Mouse (Mus musculus) 3T3-L1 (cell line): ENCODE measurements at regions not wholly inside any gene's neighbourhood (a gene's known extent, or its start where the extent isn't known, plus 50 kb on each side); places are given as distances from the start of the nearest gene placed in this dataset.

Experiments
- DNase-seq: peaks from one replicate; pipeline ENCODE4 v3.0.0-alpha.2; 2015; ENCODE audit warnings: low read depth, low spot score

DNA sequence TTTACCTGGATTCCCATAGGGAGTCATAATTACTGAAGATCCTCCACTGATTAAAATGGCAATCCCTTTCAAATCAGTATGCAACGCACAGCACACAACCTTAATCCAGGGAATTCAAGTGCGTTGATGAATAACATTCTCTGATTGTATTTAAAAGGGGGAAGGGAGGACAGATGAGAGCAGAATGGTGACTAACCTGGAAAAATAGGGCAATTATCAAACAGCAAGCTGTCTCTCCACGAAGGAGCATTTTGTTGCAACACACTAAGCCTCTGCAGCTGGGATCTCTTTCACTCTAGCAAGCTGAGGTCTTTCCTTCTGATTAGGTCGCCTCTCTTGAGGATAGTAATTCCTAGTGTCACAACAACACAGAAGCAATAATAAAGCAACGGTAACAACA is 501.5 kb downstream of the Tusc1 start:
- no peak for DNase-seq

DNA sequence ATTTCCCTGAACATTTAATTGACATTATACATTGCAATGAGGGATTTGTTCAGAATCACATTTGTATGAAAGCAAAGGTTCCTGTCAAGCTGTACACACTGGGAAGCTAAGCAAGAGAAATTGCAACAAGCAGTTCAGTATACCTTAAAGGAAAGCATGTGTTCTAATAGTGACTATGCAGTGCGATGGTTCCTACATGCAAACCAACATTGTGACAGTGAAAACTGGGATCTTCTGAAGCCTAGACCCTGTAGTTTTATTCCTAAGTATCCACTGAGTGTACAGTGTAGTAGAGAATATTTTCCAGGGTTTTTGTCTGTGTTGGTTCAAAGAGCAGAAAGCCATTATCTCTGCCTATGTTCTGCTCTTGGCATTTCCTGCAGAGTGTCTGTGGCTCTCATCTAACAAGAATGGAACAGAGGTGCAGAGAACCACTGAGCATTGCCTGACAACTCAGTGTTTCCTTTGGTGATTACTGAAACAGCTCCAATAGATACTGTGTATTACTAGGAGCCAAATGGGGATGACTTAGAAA is 504.1 kb downstream of the Tusc1 start:
- no peak for DNase-seq

DNA sequence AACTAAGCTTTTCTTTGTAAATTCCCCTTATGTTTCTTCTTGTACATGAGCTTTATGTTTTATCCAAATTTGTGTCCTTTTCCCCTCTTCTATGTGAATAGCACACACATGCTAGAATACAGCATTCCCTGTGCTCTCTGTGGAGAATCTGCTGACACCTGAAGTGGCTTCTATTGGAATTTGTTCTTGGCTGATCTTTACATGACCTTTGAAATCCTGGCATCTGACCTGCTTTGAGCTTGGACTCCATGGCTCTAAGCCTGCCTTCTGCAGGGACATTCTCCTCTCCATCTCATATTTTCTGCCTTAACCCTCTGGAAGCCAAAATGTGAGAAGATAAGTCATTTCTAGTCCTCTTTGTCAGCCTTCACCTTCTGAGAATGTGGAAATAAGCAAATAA is 507.5 kb downstream of the Tusc1 start:
- no peak for DNase-seq

DNA sequence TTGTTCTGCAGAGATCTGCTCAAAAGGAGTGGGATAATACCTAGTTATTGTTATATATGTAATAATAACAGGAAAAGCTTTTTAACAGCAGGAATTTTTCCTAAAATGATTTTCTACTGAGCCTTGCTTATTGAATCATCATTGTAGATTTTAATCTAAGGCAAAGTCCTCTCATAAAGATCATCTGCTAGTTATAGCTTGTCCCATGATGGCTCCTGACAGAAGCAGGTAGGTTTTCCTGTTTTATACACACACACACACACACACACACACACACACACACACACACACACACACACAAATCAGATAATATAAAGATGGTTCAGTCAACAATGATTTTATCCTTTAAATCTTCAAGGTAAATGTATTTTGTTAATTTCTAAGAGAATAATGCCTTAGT is 507.9 kb downstream of the Tusc1 start:
- DNase-seq = no peak

DNA sequence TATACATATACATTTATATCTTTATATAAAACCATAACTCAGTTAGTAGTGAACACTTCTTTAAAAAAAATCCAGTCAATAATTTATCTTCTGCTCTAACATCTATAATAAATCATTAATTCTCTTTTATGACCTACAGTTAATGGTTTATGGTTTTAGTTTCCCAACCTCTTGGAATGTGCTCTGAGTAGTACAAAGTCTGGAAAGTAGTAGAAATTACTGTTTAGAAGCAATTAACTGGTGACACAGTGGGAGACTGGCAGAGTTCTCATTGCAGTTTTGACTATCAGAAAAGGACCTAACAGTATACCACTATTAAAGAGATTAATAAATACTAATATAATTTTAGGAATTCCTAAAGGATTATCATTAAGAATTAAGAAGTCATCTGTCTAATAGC is 508.3 kb downstream of the Tusc1 start:
- no peak for DNase-seq

DNA sequence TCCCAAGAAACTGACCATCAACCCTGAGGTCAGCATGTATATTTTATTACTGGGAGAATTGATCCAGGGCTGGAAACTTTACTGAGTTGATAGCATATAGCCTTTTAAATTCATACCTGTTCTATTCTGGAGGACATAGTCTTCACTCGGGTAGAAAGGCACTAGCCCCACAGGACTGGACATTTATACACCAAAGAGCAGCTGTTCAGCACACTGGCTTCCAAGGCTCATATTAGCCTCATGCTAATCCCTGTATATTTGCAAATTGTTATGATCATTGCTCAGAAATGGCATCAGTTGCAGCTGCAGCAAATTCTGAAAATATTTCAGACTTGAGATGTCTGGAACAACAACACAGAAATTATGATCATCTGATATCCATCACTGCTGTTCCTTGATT is 547.2 kb downstream of the Tusc1 start:
- no peak for DNase-seq

DNA sequence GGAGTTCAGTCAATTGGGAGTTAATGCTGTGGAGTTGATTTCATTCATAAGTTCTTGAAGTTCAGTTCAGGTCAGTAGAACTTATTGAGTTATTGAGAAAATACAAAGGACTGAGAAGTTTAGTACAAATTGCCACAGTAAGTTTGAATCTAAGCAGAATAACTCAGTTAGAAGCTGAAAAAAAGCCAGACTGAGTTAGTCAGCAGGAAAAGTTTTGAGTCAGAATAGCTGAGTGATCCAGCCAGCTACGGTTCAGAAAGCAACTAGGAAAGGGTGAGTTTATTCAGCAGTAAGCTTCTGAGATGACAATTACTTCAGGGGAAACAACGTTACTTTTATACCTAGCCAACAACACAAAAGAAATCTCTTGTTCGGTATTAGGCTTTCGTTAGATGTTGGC is 557.2 kb downstream of the Tusc1 start:
- DNase-seq = peak; percentile 63

DNA sequence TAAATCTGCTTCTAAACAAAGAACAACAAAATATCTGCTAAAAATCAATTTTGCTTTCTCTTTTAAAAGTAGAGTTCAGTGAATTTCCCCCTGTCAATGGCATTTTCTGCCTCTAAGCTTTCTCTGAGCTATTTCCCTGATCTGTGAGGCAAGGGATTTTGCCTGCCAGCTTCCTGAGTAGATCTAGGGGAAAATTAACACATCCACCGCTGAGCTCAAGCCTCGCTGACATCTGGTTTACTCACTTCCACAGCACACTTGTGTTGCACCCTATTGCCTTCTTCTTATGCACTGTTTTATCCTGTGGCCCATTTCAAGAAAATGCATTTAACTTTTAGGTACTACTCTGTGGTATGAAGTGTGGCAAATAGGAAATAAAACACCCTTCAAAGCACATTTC is 556.5 kb upstream of the Gm12666 start:
- DNase-seq = no peak

DNA sequence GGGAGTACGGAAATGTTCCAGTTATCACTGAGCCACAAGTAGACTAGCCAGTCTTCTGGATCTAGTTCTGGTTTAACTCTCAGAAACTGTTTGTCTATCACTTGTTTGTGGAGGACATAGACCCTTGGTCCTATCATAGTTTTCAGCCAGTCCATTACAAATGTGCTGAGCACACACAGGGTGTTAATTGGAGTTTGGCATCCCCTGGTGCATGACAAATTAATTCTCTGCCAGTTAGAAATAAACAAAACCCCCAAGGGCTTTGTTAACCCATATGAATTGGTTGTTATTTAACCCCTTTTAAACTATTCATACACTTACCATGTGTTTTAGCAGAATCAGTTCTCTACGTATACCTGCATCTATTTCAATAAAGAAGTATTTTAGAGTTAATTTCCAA is 554.7 kb upstream of the Gm12666 start:
- DNase-seq = no peak

DNA sequence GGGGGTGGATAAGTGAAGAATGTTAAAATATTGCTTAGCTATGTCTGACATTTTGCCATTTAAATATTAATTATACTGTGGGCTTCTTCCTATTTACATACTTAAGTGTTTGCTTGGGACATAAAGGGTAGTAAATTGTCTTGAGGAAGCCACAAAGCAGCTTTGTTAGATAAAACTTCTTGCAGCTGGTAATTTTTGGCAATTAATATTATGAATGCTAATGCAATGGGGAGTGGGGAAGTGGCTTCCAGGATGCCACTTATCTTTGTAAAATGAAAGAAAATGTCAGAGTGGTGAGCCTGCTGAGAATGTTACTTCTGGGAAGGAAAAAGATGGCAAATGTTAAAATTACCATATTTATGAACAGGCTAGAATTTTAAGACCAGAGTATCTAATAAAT is 511.2 kb upstream of the Gm12666 start:
- no peak for DNase-seq
